Mouse (Mus musculus): Measurements from ENCODE around the gene Lmcd1. TPM values are rescaled to one million over a fixed set of nuclear protein-coding genes. Genes with fewer than 3 reads are reported as not detected.
"Not testable (repeated sequence)": the region's sequence is repeated elsewhere in the genome, so short reads cannot be mapped to it uniquely, and the experiment has no call there.

Lmcd1 gene
- polyA plus RNA-seq (2017; shearing (Covaris generic)): not detected

DNA sequence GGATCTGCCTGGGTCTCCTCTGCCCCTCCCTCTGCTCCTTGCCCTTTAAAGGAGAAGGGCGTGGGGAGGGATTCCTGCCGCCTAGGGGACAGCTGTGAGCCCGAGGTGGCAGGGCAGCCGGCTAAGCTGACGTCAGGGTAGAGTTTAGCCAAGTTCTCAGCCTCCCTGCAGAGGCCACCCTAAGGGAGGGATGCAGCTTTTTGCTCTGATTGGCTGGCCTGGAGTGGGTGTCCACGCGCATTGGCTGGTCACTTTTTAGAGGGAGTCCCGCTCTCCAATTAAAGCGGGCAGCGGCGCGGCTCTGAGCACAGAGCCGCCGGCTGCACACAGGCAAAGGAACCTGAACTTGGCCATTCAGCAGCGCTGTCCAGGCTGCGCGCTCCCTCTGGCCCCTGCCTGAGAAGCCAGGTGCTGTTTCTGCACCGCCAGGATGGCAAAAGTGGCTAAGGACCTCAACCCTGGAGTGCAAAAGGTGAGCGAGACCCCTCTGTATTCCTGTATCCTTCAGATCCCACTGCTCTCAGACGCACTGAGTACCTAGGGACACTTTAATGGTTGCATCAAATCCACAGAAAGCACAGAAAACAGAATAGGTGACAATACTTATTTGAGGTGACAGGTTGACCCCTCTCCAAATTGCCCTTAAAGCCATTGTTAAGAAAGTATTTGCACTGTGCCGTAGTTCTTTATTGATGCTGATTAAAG is at the start of gene Lmcd1:
TSS of gene Lmcd1 (plus strand) at position 258 of the 705 bp plus-strand sequence.
- no peak for ATAC-seq

DNA sequence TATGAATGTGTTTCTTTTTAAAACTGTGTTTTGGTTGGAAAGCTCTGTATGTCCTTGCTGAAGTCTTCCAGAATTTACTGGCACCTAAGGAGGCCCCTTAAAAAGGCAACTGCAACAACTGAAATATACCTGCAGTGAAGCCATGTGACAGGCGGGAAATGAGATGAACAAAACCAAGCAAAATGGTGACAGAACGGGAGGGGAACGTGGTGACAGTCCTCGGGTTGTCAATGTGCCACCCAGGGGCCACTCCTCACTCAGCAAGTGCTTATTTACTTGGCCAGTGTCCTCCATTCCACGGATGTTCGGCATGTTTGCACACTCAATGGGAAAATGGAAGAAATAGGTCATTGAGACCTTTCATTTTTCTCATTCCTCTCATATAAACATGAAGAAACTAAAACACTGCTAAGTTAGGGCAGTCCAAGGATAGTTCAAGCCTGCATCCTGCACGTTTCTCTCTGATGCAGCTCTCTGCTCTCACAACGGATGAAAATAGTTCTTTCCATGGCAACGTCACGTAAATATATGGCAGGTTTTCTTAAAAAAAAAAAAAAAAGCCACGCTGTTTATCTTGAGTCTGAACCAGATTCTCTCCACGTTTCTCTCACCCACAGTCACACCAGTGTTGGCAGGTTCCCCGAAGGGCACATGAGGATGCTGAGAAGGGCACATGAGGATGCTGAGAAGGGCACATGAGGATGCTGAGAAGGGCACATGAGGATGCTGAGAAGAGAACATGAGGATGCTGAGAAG is 49.5 kb upstream of the Lmcd1 start:
- ATAC-seq: no peak

DNA sequence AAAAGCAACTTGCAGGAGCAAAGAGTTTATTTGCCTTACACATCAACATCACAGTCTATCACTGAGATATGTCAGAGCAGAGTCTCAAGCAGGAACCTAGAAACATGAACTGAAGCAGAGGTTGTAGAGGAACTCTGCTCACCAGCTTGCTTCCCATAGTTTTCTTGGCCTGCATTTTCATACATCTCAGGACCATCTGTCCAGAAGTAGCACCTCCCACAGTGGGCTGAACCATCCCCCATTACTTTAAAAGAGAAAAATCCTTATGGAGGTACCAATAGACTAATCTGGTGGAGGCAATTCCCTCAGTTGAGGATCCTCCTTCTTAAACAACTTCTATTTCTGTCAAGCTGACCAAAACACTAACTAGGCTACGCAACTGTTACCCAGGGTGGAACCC is 36.8 kb upstream of the Lmcd1 start:
- no peak for ATAC-seq

DNA sequence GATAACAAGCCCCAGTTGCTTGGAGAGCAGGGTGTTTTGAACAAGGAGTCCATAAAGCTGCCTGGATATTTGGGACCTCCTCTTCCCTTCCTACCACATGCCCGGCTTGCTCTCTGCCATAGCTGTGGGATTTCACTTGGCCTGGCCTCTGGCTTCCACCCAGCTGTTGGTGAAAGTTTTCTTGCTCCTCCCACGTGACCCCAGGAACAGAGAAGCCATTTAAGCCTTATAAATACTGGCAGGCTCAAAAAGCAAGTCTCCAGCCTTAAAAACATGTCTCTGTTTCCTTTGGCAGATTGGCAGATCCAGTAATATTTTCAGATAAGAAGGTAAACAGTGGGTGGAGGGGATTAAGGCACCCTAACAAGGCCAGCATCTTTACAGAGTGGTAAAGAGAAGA is 31.3 kb upstream of the Lmcd1 start:
- no peak for ATAC-seq

- ATAC-seq: no peak
Measured at GRCm38 (mm10) chr6:112245639-112246038, 27.9 kb upstream of the Lmcd1 start.

DNA sequence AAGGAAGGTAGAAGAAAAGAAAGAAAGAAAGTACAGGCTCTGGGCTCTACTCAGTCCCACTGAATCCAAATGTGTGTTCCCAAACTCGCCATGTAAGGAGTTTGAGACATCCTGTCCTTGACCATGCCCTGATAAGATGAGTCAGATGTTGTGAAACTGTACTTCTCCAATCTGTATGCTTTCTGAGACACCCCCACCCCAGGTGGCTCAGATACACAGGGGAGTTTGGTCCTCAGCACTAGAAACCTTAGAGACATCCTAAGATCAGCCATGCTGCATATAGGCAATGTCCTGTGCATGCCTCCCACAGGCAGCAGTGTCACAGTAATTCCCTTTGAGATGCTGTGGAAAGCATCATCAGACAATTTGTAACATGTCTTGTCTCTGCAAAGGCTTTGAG is 26.9 kb upstream of the Lmcd1 start:
- ATAC-seq: no peak

GRCm38 (mm10) chr6:112253943-112254342 is 19.6 kb upstream of the Lmcd1 start:
- ATAC-seq: not testable (repeated sequence)

- ATAC-seq: no peak
Measured at GRCm38 (mm10) chr6:112254967-112255366, 18.6 kb upstream of the Lmcd1 start.

GRCm38 (mm10) chr6:112255388-112256225 is 18.0 kb upstream of the Lmcd1 start:
- no peak for ATAC-seq

GRCm38 (mm10) chr6:112256599-112256998 is 17.0 kb upstream of the Lmcd1 start:
- no peak for ATAC-seq

DNA sequence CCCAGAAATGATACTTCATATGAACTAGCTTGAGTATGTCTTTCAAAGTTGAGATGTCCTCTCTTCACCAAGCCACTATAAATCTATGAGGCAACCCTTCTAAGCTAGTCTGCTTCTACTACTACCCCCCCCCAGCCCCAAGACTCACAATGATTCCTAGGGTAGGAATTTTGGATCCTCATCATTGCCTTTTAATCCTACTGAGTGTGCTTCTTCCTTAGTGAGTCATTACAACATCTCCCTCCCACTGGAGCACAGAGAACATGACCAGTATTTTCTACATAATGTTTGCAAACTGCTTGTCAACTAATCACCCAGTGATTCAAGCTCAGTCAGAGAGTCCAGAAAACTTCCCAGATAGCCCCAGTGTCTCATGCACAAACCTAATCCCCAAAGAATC is 12.5 kb upstream of the Lmcd1 start:
- ATAC-seq: no peak

GRCm38 (mm10) chr6:112264321-112264720 is 9.2 kb upstream of the Lmcd1 start:
- no peak for ATAC-seq

DNA sequence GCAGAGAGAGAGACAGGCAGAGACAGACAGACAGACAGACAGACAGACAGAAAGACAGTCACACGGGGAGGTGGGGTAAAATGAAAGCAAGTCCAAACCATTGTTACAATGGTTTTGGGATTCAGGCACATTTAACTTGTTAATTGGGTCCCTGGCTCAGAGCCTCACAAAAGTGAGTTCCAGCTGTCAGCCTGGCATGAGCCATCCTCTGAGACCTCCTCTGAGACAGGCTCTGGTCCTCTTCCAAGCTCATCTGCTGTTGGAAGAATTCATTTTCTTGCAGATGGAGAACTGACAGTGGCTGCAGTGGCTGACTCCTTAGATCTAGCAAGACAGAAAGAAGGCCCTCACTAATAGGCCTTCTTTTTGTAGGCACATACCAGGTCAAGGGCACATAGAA is 6.9 kb upstream of the Lmcd1 start:
- no peak for ATAC-seq

- ATAC-seq: no peak
Measured at GRCm38 (mm10) chr6:112267661-112268357, 5.7 kb upstream of the Lmcd1 start.

GRCm38 (mm10) chr6:112274261-112275055 is 900 bp downstream of the Lmcd1 start:
- no peak for ATAC-seq

- ATAC-seq: no peak
Measured at GRCm38 (mm10) chr6:112275731-112276245, 2.2 kb downstream of the Lmcd1 start.

GRCm38 (mm10) chr6:112278805-112279204 is 5.2 kb downstream of the Lmcd1 start:
- ATAC-seq: no peak

GRCm38 (mm10) chr6:112280161-112280560 is 6.6 kb downstream of the Lmcd1 start:
- no peak for ATAC-seq

GRCm38 (mm10) chr6:112280945-112281344 is 7.4 kb downstream of the Lmcd1 start:
- ATAC-seq: no peak

GRCm38 (mm10) chr6:112281935-112282334 is 8.4 kb downstream of the Lmcd1 start:
- no peak for ATAC-seq

DNA sequence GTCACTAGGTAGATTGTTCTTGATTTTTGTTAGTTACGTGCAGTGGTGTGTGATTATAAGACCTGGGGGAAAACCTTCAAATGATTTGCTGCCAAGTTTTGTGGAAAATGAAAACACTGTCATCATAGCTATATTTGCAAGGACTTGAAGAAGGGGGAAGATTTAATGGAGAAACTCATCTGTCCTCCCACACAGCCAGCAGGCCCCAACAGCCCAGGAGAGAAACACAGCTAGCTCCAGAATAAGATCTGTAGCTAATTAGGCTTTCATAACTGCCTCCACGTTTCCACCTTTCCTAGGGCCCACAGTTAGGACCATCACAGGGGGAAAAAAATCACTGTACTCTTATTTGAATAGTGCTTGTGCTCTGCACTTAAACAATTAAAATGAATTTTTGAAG is 10.5 kb downstream of the Lmcd1 start:
- ATAC-seq: no peak

- no peak for ATAC-seq
Measured at GRCm38 (mm10) chr6:112287671-112288070, 14.1 kb downstream of the Lmcd1 start.

All from CD4-positive, CD25-positive, alpha-beta regulatory T cell, adult 4 months (primary cell).